Mouse (Mus musculus): Measurements from ENCODE around the gene 4833420G17Rik. TPM values are rescaled to one million over a fixed set of nuclear protein-coding genes. Genes with fewer than 3 reads are reported as not detected.
"Not testable (repeated sequence)": the region's sequence is repeated elsewhere in the genome, so short reads cannot be mapped to it uniquely, and the experiment has no call there.

4833420G17Rik gene
- polyA plus RNA-seq, 1 experiment from 2014 or later: 42.4 TPM

GRCm38 (mm10) chr13:119494938-119495337, 32.4 kb downstream of the 4833420G17Rik start:
- not testable (repeated sequence) for H3K36me3 ChIP-seq (ENCODE audit: control insufficient read depth, insufficient read depth, low read length); H3K4me2 ChIP-seq; H3K4me3 ChIP-seq (ENCODE audit: low read depth, low read length); H3K27ac ChIP-seq (ENCODE audit: low read depth, low read length); H3K9ac ChIP-seq (ENCODE audit: low read depth, low read length); H3K4me1 ChIP-seq (ENCODE audit: control insufficient read depth, insufficient read depth, low read length); H3K27me3 ChIP-seq (ENCODE audit: control insufficient read depth, insufficient read depth, low read length)
- peak; percentile 26 for ATAC-seq (replicated peaks; ENCODE audit: insufficient number of reproducible peaks, low FRiP score, low TSS enrichment)
- 91% methylated on average over 10 of the region's 22 CpGs for WGBS (ENCODE audit: insufficient replicate concordance)
- H3K9me3 ChIP-seq (replicated peaks; ENCODE audit: control insufficient read depth, low read length): peaks cover 16% of the 10 kb centered on the region

Other genes with a start within 250 kb of the 4833420G17Rik start
- gene Paip1, start 34.2 kb upstream of the 4833420G17Rik start, polyA plus RNA-seq (2014; fragmentation: Nextera tagmentation; extraction: Ambion mirVana): 31.2 and 37.1 TPM in 2 replicates
- gene Tmem267, start 25.3 kb downstream of the 4833420G17Rik start, polyA plus RNA-seq (2014; fragmentation: Nextera tagmentation; extraction: Ambion mirVana): 1.0 and 1.6 TPM in 2 replicates
- 0.86 and 1.8 TPM in 2 replicates for gene 3110070M22Rik, start 25.6 kb downstream of the 4833420G17Rik start, polyA plus RNA-seq (2014; fragmentation: Nextera tagmentation; extraction: Ambion mirVana)
- 0.06 TPM in 1 of 2 replicates, not detected in the other for gene Ccl28, start 161.1 kb downstream of the 4833420G17Rik start, polyA plus RNA-seq (2014; fragmentation: Nextera tagmentation; extraction: Ambion mirVana)
- 102 and 124 TPM in 2 replicates for gene Hmgcs1, start 227.6 kb downstream of the 4833420G17Rik start, polyA plus RNA-seq (2014; fragmentation: Nextera tagmentation; extraction: Ambion mirVana)